Mouse (Mus musculus): ENCODE data around the gene Psmc3. TPM values are rescaled to one million over a fixed set of nuclear protein-coding genes. Genes with fewer than 3 reads are reported as not detected.

Gene Psmc3
- total and polyA plus RNA-seq, 3 experiments, result 214 to 284 (median 257) TPM

- in situ Hi-C loops (cut with MboI; ENCODE audit: low pct_ligation_motif_present, low pct_unique_long_range_greater_than_20kb, low sequenced_read_pairs), result loop anchor here (5.0 kb wide), 1 partner anchor 37 kb away; no protein-coding TSS in a partner anchor
- Histone ChIP-seq H3K9ac (ENCODE audit: insufficient read depth, low read depth) (no peak overlapping the region), H3K36me3 (replicated peaks in 1 of 2; ENCODE audit: control insufficient read depth in 1 of 2, insufficient read depth in 1 of 2, low read length in 1 of 2) (peaks cover 89 to 98% of the 10 kb centered on the region in 2 experiments), H3K27me3 (replicated peaks) (no peaks in the 10 kb centered on the region), H3K9me3 (replicated peaks; ENCODE audit: low read length) (no peaks in the 10 kb centered on the region), H3K4me1 (ENCODE audit: control insufficient read depth in 1 of 2, insufficient read depth in 2 of 2) (peaks cover 0 to 1% of the 10 kb centered on the region in 2 experiments; a peak in 2 of 4 replicates), H3K79me2 (replicated peaks; ENCODE audit: control insufficient read depth, extremely low read depth, insufficient read depth, poor library complexity, severe bottlenecking) (no peaks in the 10 kb centered on the region), H3K4me3 (replicated peaks in 1 of 3; ENCODE audit: low read depth in 2 of 3, low read length in 2 of 3, poor library complexity in 1 of 3) (no peak overlapping the region), H3K4me2 (ENCODE audit: insufficient read depth, low read depth, poor library complexity, severe bottlenecking) (no peak overlapping the region), H3K27ac (ENCODE audit: insufficient read depth, low read depth) (no peak overlapping the region)
- dilution Hi-C loops (cut with MboI; ENCODE audit: extremely low pct_ligation_motif_present, extremely low pct_unique_long_range_greater_than_20kb, low sequenced_read_pairs), result no loop called here
- no peak for TF ChIP-seq KAT2A (IDR thresholded peaks at IDR 0.05; ENCODE audit: insufficient replicate concordance, low read length)
- no peak for TF ChIP-seq ZMIZ1 (IDR thresholded peaks at IDR 0.05; ENCODE audit: low read depth, low read length)
- TF ChIP-seq RAD21 (IDR thresholded peaks at IDR 0.05; ENCODE audit: low read depth, low read length), result peak; percentile 52
- peak; percentile 43 to 63; a peak in 3 of 4 replicates for TF ChIP-seq CTCF (conservative IDR thresholded peaks at IDR 0.05 in 1 of 2, IDR thresholded peaks at IDR 0.05 in 1 of 2; ENCODE audit: low read depth in 2 of 2, low read length in 2 of 2)
- TF ChIP-seq SMC3 (IDR thresholded peaks at IDR 0.05; ENCODE audit: low read depth, low read length), result peak; percentile 41
- no peak for TF ChIP-seq ELF1 (IDR thresholded peaks at IDR 0.05; ENCODE audit: low read depth, low read length)
- TF ChIP-seq POLR2A (IDR thresholded peaks at IDR 0.05; ENCODE audit: low read depth, low read length), result no peak
- TF ChIP-seq JUN (IDR thresholded peaks at IDR 0.05; ENCODE audit: insufficient read depth, low read depth, low read length), result no peak
- DNase-seq (ENCODE audit: extremely low read depth), result no peak
Observed at GRCm38 (mm10) chr2:91060544-91061355, 6.9 kb downstream of the Psmc3 start.

- in situ Hi-C loops (cut with MboI; ENCODE audit: low pct_ligation_motif_present, low pct_unique_long_range_greater_than_20kb, low sequenced_read_pairs) (loop anchor here (5.0 kb wide), 1 partner anchor 35 kb away; no protein-coding TSS in a partner anchor), dilution Hi-C loops (cut with MboI; ENCODE audit: extremely low pct_ligation_motif_present, extremely low pct_unique_long_range_greater_than_20kb, low sequenced_read_pairs) (no loop called here)
- Histone ChIP-seq H3K4me3 (replicated peaks in 1 of 3; ENCODE audit: low read depth in 2 of 3, low read length in 2 of 3, poor library complexity in 1 of 3) (no peak overlapping the region), H3K27ac (ENCODE audit: insufficient read depth, low read depth) (no peak overlapping the region), H3K4me2 (ENCODE audit: insufficient read depth, low read depth, poor library complexity, severe bottlenecking) (no peak overlapping the region), H3K27me3 (replicated peaks) (no peaks in the 10 kb centered on the region), H3K9ac (ENCODE audit: insufficient read depth, low read depth) (no peak overlapping the region), H3K36me3 (replicated peaks in 1 of 2; ENCODE audit: control insufficient read depth in 1 of 2, insufficient read depth in 1 of 2, low read length in 1 of 2) (peaks cover 83 to 97% of the 10 kb centered on the region in 2 experiments), H3K9me3 (replicated peaks; ENCODE audit: low read length) (no peaks in the 10 kb centered on the region), H3K79me2 (replicated peaks; ENCODE audit: control insufficient read depth, extremely low read depth, insufficient read depth, poor library complexity, severe bottlenecking) (no peaks in the 10 kb centered on the region), H3K4me1 (ENCODE audit: control insufficient read depth in 1 of 2, insufficient read depth in 2 of 2) (no peaks in the 10 kb centered on the region)
- no peak for TF ChIP-seq MAFK (IDR thresholded peaks at IDR 0.05; ENCODE audit: insufficient replicate concordance, low read length)
- TF ChIP-seq TBP (conservative IDR thresholded peaks at IDR 0.05; ENCODE audit: low read depth, low read length), result no peak
- no peak for TF ChIP-seq JUND (conservative IDR thresholded peaks at IDR 0.05; ENCODE audit: low read depth, low read length)
- no peak for TF ChIP-seq USF2 (conservative IDR thresholded peaks at IDR 0.05; ENCODE audit: low read depth, low read length)
- TF ChIP-seq MAZ (IDR thresholded peaks at IDR 0.05; ENCODE audit: low read depth, low read length), result no peak
- no peak for TF ChIP-seq POLR2A (IDR thresholded peaks at IDR 0.05; ENCODE audit: low read depth, low read length)
- TF ChIP-seq UBTF (IDR thresholded peaks at IDR 0.05; ENCODE audit: low read depth, low read length), result no peak
- no peak for TF ChIP-seq USF1 (IDR thresholded peaks at IDR 0.05; ENCODE audit: low read depth, low read length)
- TF ChIP-seq ZC3H11A (IDR thresholded peaks at IDR 0.05; ENCODE audit: low read depth, low read length), result no peak
- TF ChIP-seq E2F4 (IDR thresholded peaks at IDR 0.05; ENCODE audit: insufficient replicate concordance, low read depth, low read length), result no peak
- TF ChIP-seq NRF1 (IDR thresholded peaks at IDR 0.05; ENCODE audit: low read depth, low read length), result no peak
- TF ChIP-seq IRF4 (IDR thresholded peaks at IDR 0.05; ENCODE audit: low read depth, low read length), result no peak
- TF ChIP-seq HCFC1 (IDR thresholded peaks at IDR 0.05; ENCODE audit: low read depth, low read length), result no peak
- no peak for TF ChIP-seq SMC3 (IDR thresholded peaks at IDR 0.05; ENCODE audit: low read depth, low read length)
- TF ChIP-seq MAX (IDR thresholded peaks at IDR 0.05; ENCODE audit: low read length), result no peak
- no peak for DNase-seq (ENCODE audit: extremely low read depth)
Observed at GRCm38 (mm10) chr2:91061849-91062481, 8.2 kb downstream of the Psmc3 start.

Data from CH12.LX (cell line).